19 mouse cellular contexts compared by ENCODE assay signal in genomic region chr2:9892541-9892940, GRCm38 (mm10). TPM values are rescaled to one million over a fixed set of nuclear protein-coding genes. Genes with fewer than 3 reads are reported as not detected.
"Had no signal": no experiment of that assay in that cellular context is flagged by ENCODE, and none has a peak within 500 bp of the region (broad histone marks: within the 10 kb centered on the region; RNA-seq: fewer than 3 reads in every experiment).

No protein-coding gene starts in this region.

- H3K9ac ChIP-seq: limb, embryonic 15.5 days; liver, embryonic 12.5 days; lung, embryonic 14.5 days; midbrain, embryonic 12.5 days; neural tube, embryonic 15.5 days had no signal

- DNase-seq: kidney, adult 8-10 months; kidney, postnatal 25 days; lung, embryonic 14.5 days; lung, postnatal 10 days; lung, postnatal 4 days; right cerebral cortex, postnatal 4 days; spleen, adult 18-20 months; thymus, adult 18-20 months; thymus, postnatal 25 days had no signal

- H3K36me3 ChIP-seq: limb, embryonic 15.5 days; liver, embryonic 12.5 days; midbrain, embryonic 12.5 days; neural tube, embryonic 15.5 days had no signal

- H3K4me2 ChIP-seq: limb, embryonic 15.5 days; liver, embryonic 12.5 days; lung, embryonic 14.5 days; midbrain, embryonic 12.5 days; neural tube, embryonic 15.5 days had no signal

- H3K27ac ChIP-seq: limb, embryonic 15.5 days; liver, embryonic 12.5 days; neural tube, embryonic 15.5 days had no signal

- H3K9me3 ChIP-seq: limb, embryonic 15.5 days; liver, embryonic 12.5 days; midbrain, embryonic 12.5 days; neural tube, embryonic 15.5 days had no signal

- ATAC-seq: liver, embryonic 12.5 days had no signal

- H3K4me3 ChIP-seq: limb, embryonic 15.5 days; liver, embryonic 12.5 days; midbrain, embryonic 12.5 days; neural tube, embryonic 15.5 days had no signal

RNA-seq across cellular contexts. Expression of gene Gata3, which starts 2.7 kb away (rescaled TPM):
- total RNA-seq: layer of hippocampus, postnatal 25 days; left cerebral cortex, postnatal 25 days had no signal

RNA-seq across cellular contexts. Expression of gene 9230102O04Rik, which starts 3.2 kb away (rescaled TPM):
- total RNA-seq: layer of hippocampus, postnatal 25 days; left cerebral cortex, adult 8-10 months; left cerebral cortex, postnatal 25 days; megakaryocyte, adult 5-6 weeks had no signal
- polyA plus RNA-seq: limb, embryonic 15.5 days; liver, embryonic 12.5 days; liver, embryonic 16.5 days; lung, embryonic 14.5 days; stomach, embryonic 14.5 days had no signal

RNA-seq across cellular contexts. Expression of gene 4930412O13Rik, which starts 11.5 kb away (rescaled TPM):
- total RNA-seq: layer of hippocampus, postnatal 25 days; left cerebral cortex, adult 8-10 months; left cerebral cortex, postnatal 25 days; megakaryocyte, adult 5-6 weeks had no signal
- polyA plus RNA-seq: limb, embryonic 15.5 days; liver, embryonic 12.5 days; liver, embryonic 16.5 days; lung, embryonic 14.5 days; stomach, embryonic 14.5 days had no signal
